Comparison of ENCODE assay signal across 8 mouse cellular contexts in genomic region chr12:84771981-84772520, GRCm38 (mm10). TPM values are rescaled to one million over a fixed set of nuclear protein-coding genes. Genes with fewer than 3 reads are reported as not detected.
A peak's percentile ranks its signal among the peaks of the same experiment; 100 is the strongest.
DNase-seq lines count a peak whose midpoint lies in the region; ATAC-seq and TF ChIP-seq lines count a peak whose summit lies in the region.

No protein-coding gene starts in this region.

- H3K27ac ChIP-seq in kidney, embryonic 15.5 days = peak overlapping the region; percentile 98
- H3K27ac ChIP-seq in hindbrain, embryonic 16.5 days (ENCODE audit: low read depth, low read length) = peak overlapping the region; percentile 87

- H3K9ac ChIP-seq in kidney, embryonic 15.5 days = peak overlapping the region; percentile 84
- H3K9ac ChIP-seq in hindbrain, embryonic 16.5 days (ENCODE audit: low read depth, low read length) = peak overlapping the region; percentile 78

- intact Hi-C loops in gastrocnemius, postnatal 14 days (cut with DNase I; ENCODE audit: low total_unique reads) = no loop called here

- H3K27me3 ChIP-seq in kidney, embryonic 15.5 days = no peaks in the 10 kb centered on the region
- H3K27me3 ChIP-seq in hindbrain, embryonic 16.5 days (replicated peaks; ENCODE audit: control insufficient read depth, insufficient read depth, low read length) = no peaks in the 10 kb centered on the region

- no peaks in the 10 kb centered on the region for H3K9me3 ChIP-seq in kidney, embryonic 15.5 days (replicated peaks)
- no peaks in the 10 kb centered on the region for H3K9me3 ChIP-seq in hindbrain, embryonic 16.5 days (ENCODE audit: control insufficient read depth, low read length)

- peaks cover 36% of the 10 kb centered on the region for H3K4me1 ChIP-seq in kidney, embryonic 15.5 days
- H3K4me1 ChIP-seq in hindbrain, embryonic 16.5 days (ENCODE audit: control insufficient read depth, insufficient read depth, low read depth, low read length) = peaks cover 21% of the 10 kb centered on the region

- TF ChIP-seq POLR2A in brain, embryonic 14.5 days (IDR thresholded peaks at IDR 0.05; ENCODE audit: borderline replicate concordance, extremely low read depth, insufficient read depth, insufficient read length, poor library complexity, severe bottlenecking) = no peak

- TF ChIP-seq CTCF in brain, embryonic 14.5 days (IDR thresholded peaks at IDR 0.05; ENCODE audit: borderline replicate concordance, extremely low read depth, insufficient read depth, insufficient read length) = no peak

- H3K36me3 ChIP-seq in kidney, embryonic 15.5 days = peaks cover 22% of the 10 kb centered on the region
- H3K36me3 ChIP-seq in hindbrain, embryonic 16.5 days (ENCODE audit: control insufficient read depth, insufficient read depth, low read length) = no peaks in the 10 kb centered on the region

- WGBS in kidney, embryonic 15.5 days = 3% methylated on average over 10 of the region's 10 CpGs
- 2% methylated on average over 10 of the region's 10 CpGs for WGBS in hindbrain, embryonic 16.5 days

- no peak for ATAC-seq in kidney, embryonic 15.5 days (replicated peaks; ENCODE audit: low FRiP score)
- no peak for ATAC-seq in hindbrain, embryonic 16.5 days

- no peak for DNase-seq in kidney, postnatal 36 days
- peak; percentile 60 for DNase-seq in brain, embryonic 14.5 days (ENCODE audit: low read depth)
- DNase-seq in neural tube, embryonic 10.5 days (ENCODE audit: extremely low spot score, low spot score) = peak; percentile 45
- no peak for DNase-seq in ovary, postnatal 36 days (ENCODE audit: low spot score)
- no peak for DNase-seq in gastrocnemius, postnatal 14 days
- DNase-seq in right cerebral cortex, postnatal 25 days = no peak

- peak overlapping the region; percentile 82 for H3K4me3 ChIP-seq in kidney, embryonic 15.5 days (replicated peaks)
- peak overlapping the region; percentile 76 for H3K4me3 ChIP-seq in hindbrain, embryonic 16.5 days (ENCODE audit: low read length)

- H3K4me2 ChIP-seq in kidney, embryonic 15.5 days = peak overlapping the region; percentile 73
- peak overlapping the region; percentile 65 for H3K4me2 ChIP-seq in hindbrain, embryonic 16.5 days (ENCODE audit: low read length)

RNA-seq across cellular contexts. Expression of gene Npc2, which starts 0.9 kb away (rescaled TPM):
- 62.6 and 63.3 TPM in 2 replicates for polyA plus RNA-seq in kidney, embryonic 15.5 days (2015; fragmentation: Nextera tagmentation; extraction: Ambion mirVana)
- 64.0 and 66.2 TPM in 2 replicates for polyA plus RNA-seq in brain, embryonic 14.5 days (2012; rRNA removed)
- 57.6 and 59.6 TPM in 2 replicates for polyA plus RNA-seq in hindbrain, embryonic 16.5 days (2015; fragmentation: Nextera tagmentation; extraction: Ambion mirVana)
- total RNA-seq in gastrocnemius, postnatal 14 days (2021) = 10 to 100 TPM; 18.0 to 20.0 TPM

RNA-seq across cellular contexts. Expression of gene Isca2, which starts 1.0 kb away (rescaled TPM):
- polyA plus RNA-seq in kidney, embryonic 15.5 days (2015; fragmentation: Nextera tagmentation; extraction: Ambion mirVana) = 143 TPM in 2 replicates
- polyA plus RNA-seq in brain, embryonic 14.5 days (2012; rRNA removed) = 80.2 and 131 TPM in 2 replicates
- polyA plus RNA-seq in hindbrain, embryonic 16.5 days (2015; fragmentation: Nextera tagmentation; extraction: Ambion mirVana) = 140 and 142 TPM in 2 replicates
- total RNA-seq in gastrocnemius, postnatal 14 days (2021) = 10 to 100 TPM; 47.4 to 50.7 TPM

Comparison
In these comparisons a context has a peak if more than half of its experiments do, and no peak if none do; other contexts are left out.
1. DNase-seq: peak in brain, embryonic 14.5 days (single experiment) and neural tube, embryonic 10.5 days (single experiment); none in kidney, postnatal 36 days (0 of 2), ovary, postnatal 36 days (single experiment), gastrocnemius, postnatal 14 days (single experiment) and right cerebral cortex, postnatal 25 days (single experiment).